Mouse (Mus musculus) hindbrain, embryonic 16.5 days (tissue): ENCODE measurements around the gene Pdpn. TPM values are rescaled to one million over a fixed set of nuclear protein-coding genes. Genes with fewer than 3 reads are reported as not detected.

Experiments
- ATAC-seq: fragments of 200-750 bp; cut with Nextera tagmentation; 2 replicates; pipeline ENCODE4 v1.8.0; 2017; ENCODE audit warnings: moderate TSS enrichment, moderate library complexity
- H3K27ac ChIP-seq: fragments of 300-500 bp; sonication (generic); 2 replicates; pipeline ENCODE4 v1.5.1; 2014; ENCODE audit warnings: low read depth, mild to moderate bottlenecking, control low read depth, low read length, moderate library complexity
- H3K27me3 ChIP-seq: fragments of 300-500 bp; sonication (generic); replicated peaks from 2 replicates; pipeline ENCODE4 v1.6.1; 2014; ENCODE audit warnings: low read length; ENCODE audit not compliant: control insufficient read depth, insufficient read depth
- H3K36me3 ChIP-seq: fragments of 300-500 bp; sonication (generic); 2 replicates; pipeline ENCODE4 v1.6.1; 2014; ENCODE audit warnings: mild to moderate bottlenecking, low read length, moderate library complexity, mixed read lengths; ENCODE audit not compliant: control insufficient read depth, insufficient read depth
- H3K4me1 ChIP-seq: fragments of 300-500 bp; sonication (generic); 2 replicates; pipeline ENCODE4 v1.6.1; 2014; ENCODE audit warnings: low read depth, low read length; ENCODE audit not compliant: control insufficient read depth, insufficient read depth
- H3K4me2 ChIP-seq: fragments of 300-500 bp; sonication (generic); 2 replicates; pipeline ENCODE4 v1.6.1; 2014; ENCODE audit warnings: mild to moderate bottlenecking, low read length, control low read depth, moderate library complexity
- H3K4me3 ChIP-seq: fragments of 300-500 bp; sonication (generic); 2 replicates; pipeline ENCODE4 v1.5.1; 2014; ENCODE audit warnings: mild to moderate bottlenecking, low read length, control low read depth, moderate library complexity
- H3K9ac ChIP-seq: fragments of 300-500 bp; sonication (generic); 2 replicates; pipeline ENCODE4 v1.6.1; 2014; ENCODE audit warnings: low read depth, mild to moderate bottlenecking, control low read depth, low read length, moderate library complexity
- H3K9me3 ChIP-seq: fragments of 300-500 bp; sonication (generic); 2 replicates; pipeline ENCODE4 v1.6.1; 2014; ENCODE audit warnings: mild to moderate bottlenecking, low read length, moderate library complexity; ENCODE audit not compliant: control insufficient read depth
- WGBS: fragments of 180-500 bp; shearing (Covaris S2); extraction: QIAGEN DNeasy Blood & Tissue Kit; methylation state at CpG from one replicate; pipeline ENCODE4 v1.1.7; 2014; 5-methylcytosine and 5-hydroxymethylcytosine counted together
- polyA plus RNA-seq: library from polyadenylated mRNA; unstranded; fragments of >200 nt; fragmentation: Nextera tagmentation; extraction: Ambion mirVana; gene quantifications from 2 replicates; pipeline ENCODE4 v1.2.1, GENCODE M21; 2015

Gene Pdpn
- polyA plus RNA-seq, 1 experiment from 2014 or later, result 46.9 TPM

DNA sequence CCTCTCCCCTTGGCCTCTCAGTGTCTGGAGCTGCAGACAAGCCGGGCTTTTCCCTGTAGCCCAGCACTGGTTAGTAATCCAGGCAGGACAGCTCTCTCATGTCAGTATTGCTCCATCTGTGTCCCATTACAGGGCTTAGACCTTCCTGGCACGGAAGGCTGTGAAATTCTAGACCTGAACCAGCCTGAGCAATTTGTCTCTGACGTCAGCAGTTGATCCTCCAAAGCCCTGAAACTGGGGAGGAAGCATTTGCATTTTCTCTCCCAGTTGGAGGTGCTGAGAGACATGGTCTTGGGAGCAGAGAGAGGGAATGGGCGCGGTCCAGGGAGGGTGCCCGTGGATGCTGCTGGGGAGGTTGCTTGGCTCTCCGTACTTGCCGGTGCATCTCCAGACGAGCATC lies 31.2 kb upstream of the Pdpn start:
- no peak for ATAC-seq
- Histone ChIP-seq H3K4me3 (no peak overlapping the region), H3K4me2 (no peak overlapping the region), H3K9me3 (no peaks in the 10 kb centered on the region), H3K27me3 (no peaks in the 10 kb centered on the region), H3K36me3 (no peaks in the 10 kb centered on the region), H3K9ac (no peak overlapping the region), H3K4me1 (no peaks in the 10 kb centered on the region), H3K27ac (no peak overlapping the region)
- WGBS, result 33% methylated on average over 9 of the region's 9 CpGs

DNA sequence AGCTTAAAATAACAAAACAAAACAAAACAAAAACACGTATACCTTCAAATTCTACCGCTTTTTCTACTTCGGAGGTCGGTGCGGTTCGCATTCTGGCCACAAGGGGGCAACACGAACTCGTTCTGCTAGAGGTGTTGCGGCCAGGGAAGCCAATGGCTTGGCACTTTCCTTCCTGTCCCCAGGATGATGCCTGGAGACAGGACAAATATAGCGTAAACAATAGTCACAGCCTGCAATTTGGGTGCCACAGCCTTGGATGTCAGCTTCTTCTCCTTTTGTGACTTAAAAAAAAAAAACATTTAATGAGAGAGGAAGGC lies 26.2 kb upstream of the Pdpn start:
- H3K4me3 ChIP-seq, result peak overlapping the region; percentile 23
- 0 out of 2 replicates have a peak overlapping the region, but pooled peaks have one; percentile 32 for H3K9ac ChIP-seq
- no peaks in the 10 kb centered on the region for H3K36me3 ChIP-seq
- H3K27ac ChIP-seq, result no peak overlapping the region
- ATAC-seq, result peak; percentile 41
- under 1% methylated on average over 10 of the region's 10 CpGs for WGBS
- H3K27me3 ChIP-seq, result no peaks in the 10 kb centered on the region
- no peaks in the 10 kb centered on the region for H3K9me3 ChIP-seq
- H3K4me2 ChIP-seq, result peak overlapping the region; percentile 56
- H3K4me1 ChIP-seq, result peaks cover 6% of the 10 kb centered on the region

DNA sequence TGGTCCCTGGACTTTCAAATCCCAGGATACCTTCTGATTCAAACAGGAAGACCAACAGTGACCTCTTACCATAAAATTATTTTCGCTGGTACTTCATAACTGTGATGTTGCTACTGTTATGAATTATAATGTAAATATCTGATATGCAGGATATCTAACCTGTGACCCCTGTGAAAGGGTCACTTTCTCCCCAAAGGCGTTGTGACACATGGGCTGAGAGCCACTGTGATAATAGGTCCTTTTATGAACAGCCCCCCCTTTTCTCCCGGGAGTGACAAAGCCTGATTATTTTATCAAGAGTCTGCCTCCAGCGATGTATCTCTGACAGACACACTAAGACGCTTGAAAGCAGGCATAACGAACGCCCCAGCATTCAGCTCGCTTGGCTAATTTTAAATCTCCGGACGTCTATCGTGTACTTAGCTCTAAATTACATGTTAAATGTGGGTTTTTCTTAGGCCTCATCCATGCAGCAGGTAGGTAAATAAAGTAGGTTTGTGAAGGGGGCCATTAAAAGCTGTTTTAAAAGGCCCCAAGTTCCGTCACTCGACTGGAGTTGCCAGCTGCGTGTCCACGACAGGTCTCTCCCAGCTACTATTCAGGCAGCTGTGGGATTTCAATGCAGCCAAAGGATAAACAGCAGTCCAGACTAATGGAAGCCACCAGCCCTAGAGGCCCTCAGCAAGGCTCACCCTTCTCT lies 25.7 kb upstream of the Pdpn start:
- ATAC-seq, result peak; percentile 58
- no peak overlapping the region for H3K27ac ChIP-seq
- H3K9ac ChIP-seq, result peak overlapping the region; percentile 32; the same call in 1 of the 2 replicates
- H3K36me3 ChIP-seq, result no peaks in the 10 kb centered on the region
- H3K9me3 ChIP-seq, result no peaks in the 10 kb centered on the region
- no peaks in the 10 kb centered on the region for H3K27me3 ChIP-seq
- WGBS, result 16% methylated on average over 15 of the region's 15 CpGs
- H3K4me1 ChIP-seq, result peaks cover 6% of the 10 kb centered on the region
- H3K4me3 ChIP-seq, result peak overlapping the region; percentile 23
- H3K4me2 ChIP-seq, result peak overlapping the region; percentile 56

- no peak overlapping the region for H3K9ac ChIP-seq
- peaks cover 6% of the 10 kb centered on the region for H3K4me1 ChIP-seq
- no peaks in the 10 kb centered on the region for H3K27me3 ChIP-seq
- no peaks in the 10 kb centered on the region for H3K36me3 ChIP-seq
- H3K9me3 ChIP-seq, result no peaks in the 10 kb centered on the region
- peak overlapping the region; percentile 24; the same call in 1 of the 2 replicates for H3K4me2 ChIP-seq
- peak; percentile 37; the same call in 1 of the 2 replicates for ATAC-seq
- no peak overlapping the region for H3K4me3 ChIP-seq
- no peak overlapping the region for H3K27ac ChIP-seq
- 19% methylated on average over 8 of the region's 11 CpGs for WGBS
Measured at GRCm38 (mm10) chr4:143324176-143324924, 25.0 kb upstream of the Pdpn start.

- no peak overlapping the region for H3K9ac ChIP-seq
- no peaks in the 10 kb centered on the region for H3K9me3 ChIP-seq
- no peaks in the 10 kb centered on the region for H3K27me3 ChIP-seq
- H3K4me3 ChIP-seq, result no peak overlapping the region
- ATAC-seq, result no peak
- no peaks in the 10 kb centered on the region for H3K4me1 ChIP-seq
- H3K36me3 ChIP-seq, result no peaks in the 10 kb centered on the region
- WGBS, result 86% methylated on average over 6 of the region's 6 CpGs
- no peak overlapping the region for H3K27ac ChIP-seq
- H3K4me2 ChIP-seq, result no peak overlapping the region
Measured at GRCm38 (mm10) chr4:143313299-143313698, 13.9 kb upstream of the Pdpn start.

DNA sequence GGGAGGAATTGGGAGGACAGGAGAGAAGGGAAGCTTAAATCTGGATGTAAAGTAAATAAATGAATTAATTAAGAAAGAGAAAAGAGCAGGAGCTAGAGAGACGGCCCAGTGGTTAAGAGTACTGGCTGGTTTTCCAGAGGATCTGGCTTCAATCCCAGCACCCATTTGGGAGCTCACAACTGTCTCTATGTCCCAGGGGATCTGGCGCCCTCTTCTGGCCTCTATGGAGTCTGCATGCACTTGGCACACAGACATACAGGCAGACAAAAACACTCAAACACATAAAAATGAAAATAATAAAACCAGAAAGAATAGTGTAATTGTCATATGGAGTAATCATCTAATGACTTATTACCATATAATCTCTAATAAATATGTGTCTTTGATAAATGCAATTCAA lies 12.0 kb upstream of the Pdpn start:
- no peaks in the 10 kb centered on the region for H3K4me1 ChIP-seq
- no peaks in the 10 kb centered on the region for H3K27me3 ChIP-seq
- H3K4me3 ChIP-seq, result no peak overlapping the region
- no peaks in the 10 kb centered on the region for H3K9me3 ChIP-seq
- no peak for ATAC-seq
- WGBS, result 43% methylated on average over 2 of the region's 2 CpGs
- H3K36me3 ChIP-seq, result no peaks in the 10 kb centered on the region
- H3K27ac ChIP-seq, result no peak overlapping the region
- no peak overlapping the region for H3K9ac ChIP-seq
- H3K4me2 ChIP-seq, result no peak overlapping the region

- H3K4me1 ChIP-seq, result no peaks in the 10 kb centered on the region
- no peak overlapping the region for H3K9ac ChIP-seq
- no peak overlapping the region for H3K4me2 ChIP-seq
- no peak overlapping the region for H3K4me3 ChIP-seq
- H3K27me3 ChIP-seq, result no peaks in the 10 kb centered on the region
- no peak for ATAC-seq
- H3K36me3 ChIP-seq, result no peaks in the 10 kb centered on the region
- H3K27ac ChIP-seq, result no peak overlapping the region
- H3K9me3 ChIP-seq, result no peaks in the 10 kb centered on the region
- whole genome bisulfite sequencing, result 51% methylated on average over 5 of the region's 5 CpGs
Measured at GRCm38 (mm10) chr4:143305987-143306772, 6.8 kb upstream of the Pdpn start.

GRCm38 (mm10) chr4:143305031-143305430 lies 5.7 kb upstream of the Pdpn start:
- 0 out of 2 replicates have a peak, but pooled peaks cover under 1% of the 10 kb centered on the region for H3K4me1 ChIP-seq
- no peaks in the 10 kb centered on the region for H3K36me3 ChIP-seq
- H3K4me2 ChIP-seq, result no peak overlapping the region
- WGBS, result 93% methylated on average over 4 of the region's 4 CpGs
- no peaks in the 10 kb centered on the region for H3K27me3 ChIP-seq
- no peak overlapping the region for H3K27ac ChIP-seq
- no peak overlapping the region for H3K4me3 ChIP-seq
- no peak for ATAC-seq
- no peak overlapping the region for H3K9ac ChIP-seq
- no peaks in the 10 kb centered on the region for H3K9me3 ChIP-seq
